Mouse (Mus musculus) lung, adult 2 months (tissue): ENCODE data around the gene Ydjc. TPM values are rescaled to one million over a fixed set of nuclear protein-coding genes. Genes with fewer than 3 reads are reported as not detected.

Experiments
- DNase-seq: peaks from one replicate; pipeline ENCODE4 v3.0.0; 2022
- H3K4me1 ChIP-seq: fragments of 200-500 bp; 2 replicates; pipeline ENCODE4 v1.6.1; 2011; ENCODE audit warnings: low read length; ENCODE audit not compliant: control insufficient read depth, insufficient read depth
- H3K4me3 ChIP-seq: fragments of 200-500 bp; replicated peaks from 2 replicates; pipeline ENCODE3; 2011; ENCODE audit warnings: low read depth, mild to moderate bottlenecking, control low read depth, low read length; ENCODE audit errors: extremely low read depth
- CTCF ChIP-seq: fragments of 200-500 bp; IDR thresholded peaks from 2 replicates; pipeline ENCODE4 v1.5.1; 2011; ENCODE audit warnings: mild to moderate bottlenecking, low read length, control low read depth; ENCODE audit not compliant: insufficient read depth
- POLR2A ChIP-seq: fragments of 200-500 bp; IDR thresholded peaks from 2 replicates; pipeline ENCODE4 v1.6.1; 2011; ENCODE audit warnings: low read depth, mild to moderate bottlenecking, control low read depth, low read length, borderline replicate concordance; ENCODE audit errors: extremely low read depth
- whole genome bisulfite sequencing: fragments of 180-500 bp; shearing (Covaris S2); methylation state at CpG from one replicate; pipeline ENCODE4 v1.1.7; 2018; 5-methylcytosine and 5-hydroxymethylcytosine counted together
- polyA plus RNA-seq: library from polyadenylated mRNA; depleted of rRNA; stranded (reverse); fragments of >200 nt; gene quantifications from 2 replicates; pipeline ENCODE4 v1.2.3, GENCODE M21; 2012

The Ydjc gene
- polyA plus RNA-seq, 1 experiment: 6.2 TPM

DNA sequence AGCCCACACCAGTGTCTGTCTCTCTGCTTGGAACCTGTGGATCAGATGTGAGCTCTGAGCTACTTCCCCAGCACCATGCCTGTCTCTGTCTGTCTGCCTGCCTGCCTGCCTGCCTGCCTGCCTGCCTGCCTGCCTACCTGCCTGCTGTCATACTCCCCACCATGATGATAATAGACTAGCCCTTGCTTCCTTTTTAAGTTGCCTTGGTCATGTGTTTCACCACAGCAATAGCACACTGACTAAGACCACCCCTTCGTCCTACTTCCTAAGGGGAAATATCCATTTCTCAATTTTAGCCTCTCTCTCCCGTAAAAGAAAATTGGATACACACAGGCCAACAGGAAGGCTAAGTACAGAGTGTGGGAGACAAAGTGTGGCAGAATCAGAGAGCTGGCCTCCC lies 37.7 kb downstream of the Ydjc start:
- DNase-seq: no peak
- H3K4me3 ChIP-seq: no peak overlapping the region
- peaks cover 6% of the 10 kb centered on the region for H3K4me1 ChIP-seq
- no peak for TF ChIP-seq CTCF
- no peak for TF ChIP-seq POLR2A
- 57% methylated on average over 2 of the region's 2 CpGs for WGBS

DNA sequence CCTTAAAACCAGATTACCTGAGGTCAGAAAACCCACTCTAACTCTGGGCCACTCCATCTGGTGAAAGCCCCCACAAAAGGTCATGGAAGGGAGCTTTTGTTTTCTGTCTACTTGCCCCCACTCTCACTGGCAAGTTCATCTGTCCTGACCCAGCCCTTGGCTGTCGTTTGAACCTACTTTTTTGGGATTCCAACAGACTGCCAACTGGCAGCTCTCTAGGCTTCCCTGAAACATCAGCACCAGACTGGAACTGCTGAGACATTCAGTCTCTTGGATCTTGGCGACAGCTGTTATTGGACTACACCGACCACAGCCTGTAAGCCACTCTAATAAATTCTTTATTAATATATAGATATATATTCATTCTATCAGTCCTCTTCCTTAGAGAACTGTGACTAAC lies 38.6 kb downstream of the Ydjc start:
- 61% methylated on average over 3 of the region's 3 CpGs for WGBS
- Histone ChIP-seq H3K4me1 (peaks cover 6% of the 10 kb centered on the region), H3K4me3 (no peak overlapping the region)
- no peak for DNase-seq
- TF ChIP-seq CTCF (no peak), POLR2A (no peak)

DNA sequence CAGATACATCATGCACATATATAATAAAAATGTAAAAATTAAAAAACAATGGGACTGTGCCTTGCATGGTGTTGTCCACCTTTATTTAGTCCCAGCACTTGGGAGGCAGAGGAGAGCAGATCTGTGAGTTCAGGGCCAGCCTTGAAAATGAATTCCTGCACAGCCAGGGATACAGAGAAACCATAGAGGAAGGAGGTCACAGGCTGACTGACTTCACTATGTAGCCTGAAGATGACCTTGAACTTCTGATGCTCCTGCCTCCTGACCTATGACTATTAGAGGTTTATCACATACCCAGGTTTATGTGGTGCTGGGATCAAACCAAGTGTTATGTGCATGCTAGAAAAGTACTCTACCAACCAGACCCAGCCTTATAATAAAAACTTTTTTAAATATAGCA lies 41.1 kb downstream of the Ydjc start:
- Histone ChIP-seq H3K4me3 (no peak overlapping the region), H3K4me1 (peaks cover 6% of the 10 kb centered on the region)
- TF ChIP-seq CTCF (no peak), POLR2A (no peak)
- DNase-seq: no peak

DNA sequence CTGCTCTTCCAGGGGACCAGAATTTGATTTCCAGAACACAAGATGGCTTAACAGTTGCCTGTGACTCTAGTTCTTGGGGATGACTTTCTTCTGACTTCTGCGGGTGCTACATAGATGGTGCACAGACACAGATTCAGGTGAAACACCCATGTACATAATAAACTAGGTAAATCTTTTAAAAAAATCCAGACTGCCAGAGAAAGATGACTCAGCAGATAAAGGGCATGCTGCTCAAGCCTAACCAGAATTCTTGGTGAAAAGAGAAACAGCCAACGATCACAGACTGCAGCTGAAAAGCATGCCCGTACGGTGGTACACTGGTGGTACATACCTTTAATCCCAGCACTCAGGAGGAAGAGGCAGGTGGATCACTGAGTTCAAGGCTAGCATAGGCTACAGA lies 49.4 kb downstream of the Ydjc start:
- 79% methylated on average over 4 of the region's 4 CpGs for WGBS
- DNase-seq: no peak
- H3K4me3 ChIP-seq: no peak overlapping the region
- no peak for TF ChIP-seq CTCF
- TF ChIP-seq POLR2A: no peak
- peaks cover 8% of the 10 kb centered on the region for H3K4me1 ChIP-seq

DNA sequence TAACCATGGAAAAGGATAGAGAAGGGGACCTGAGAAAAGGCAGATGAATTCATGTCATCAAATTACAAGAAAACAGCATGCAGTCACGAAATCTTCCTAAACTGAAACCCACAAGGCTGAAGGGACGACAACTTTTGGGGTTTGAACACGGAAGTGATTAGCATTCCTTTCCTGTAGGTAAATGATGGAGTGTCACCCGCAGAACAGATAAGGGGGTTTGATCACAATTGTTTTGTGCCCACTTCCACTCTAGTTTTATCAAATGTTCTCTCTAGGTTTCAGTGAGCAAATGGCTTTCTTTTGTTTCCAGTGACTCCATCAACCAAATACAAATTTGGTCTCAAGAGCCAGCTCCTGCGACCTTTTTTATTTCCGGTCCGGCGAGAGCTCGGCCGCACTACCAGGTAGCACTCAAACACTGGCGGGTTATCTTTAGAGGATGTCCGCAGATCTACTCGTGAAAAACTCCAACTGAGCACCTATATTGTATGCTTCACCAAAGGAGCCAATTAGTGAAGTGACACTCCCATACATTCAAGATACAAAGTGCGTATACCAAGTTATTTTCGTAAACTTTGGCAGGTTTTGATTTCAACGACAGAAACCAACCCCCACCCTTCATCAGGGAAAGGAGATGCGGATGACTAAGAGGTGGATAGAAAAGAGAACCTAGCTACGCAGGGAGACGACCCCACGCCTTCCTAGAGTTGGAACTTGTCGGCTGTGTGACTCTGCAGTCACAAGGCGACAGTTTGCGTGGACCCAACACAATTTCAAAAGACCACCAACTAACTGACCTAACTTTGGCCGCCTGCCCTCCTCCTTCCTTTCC lies 55.9 kb downstream of the Ydjc start:
- 2% methylated on average over 24 of the region's 24 CpGs for WGBS
- Histone ChIP-seq H3K4me1 (peaks cover 4% of the 10 kb centered on the region; the same call in 1 of the 2 replicates), H3K4me3 (peak overlapping the region; percentile 73)
- DNase-seq: no peak
- TF ChIP-seq CTCF: no peak
- no peak for TF ChIP-seq POLR2A

DNA sequence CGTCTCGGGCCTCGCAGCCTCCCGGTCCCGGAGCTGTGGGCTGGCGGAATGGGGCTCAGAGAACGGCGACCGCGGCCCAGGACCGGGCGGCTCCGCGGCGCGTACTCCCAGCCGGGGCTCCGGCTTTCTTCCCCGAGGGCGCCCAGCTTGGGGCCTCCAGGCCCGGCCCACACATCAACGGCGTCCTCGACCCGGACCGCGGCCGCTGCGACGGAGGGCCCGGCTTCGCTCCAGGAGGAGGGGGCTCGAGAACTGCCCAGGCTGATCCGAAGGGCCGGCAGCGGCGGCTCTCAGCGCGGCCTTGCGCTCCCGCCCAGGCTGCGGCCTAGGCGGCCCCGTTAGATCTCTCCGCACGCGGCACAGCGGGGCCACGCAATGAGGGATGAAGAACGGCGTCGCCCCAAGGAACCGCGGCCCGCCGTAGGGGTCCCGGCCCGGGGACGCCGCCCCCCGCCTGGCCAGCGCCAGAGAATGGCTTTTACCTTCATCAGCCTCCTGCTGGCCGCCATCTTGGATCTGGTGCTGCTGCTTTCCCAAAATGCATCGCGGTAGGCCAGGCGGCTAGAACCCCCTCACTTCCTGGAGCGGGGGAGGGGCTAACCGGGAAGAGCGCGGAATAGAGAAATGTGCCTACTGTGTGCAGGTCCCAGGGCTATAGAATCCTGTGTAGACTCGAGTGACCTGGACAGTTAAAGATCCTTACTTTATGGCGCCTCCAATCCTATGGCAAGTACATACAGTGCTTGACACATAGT lies 56.7 kb downstream of the Ydjc start:
- Histone ChIP-seq H3K4me3 (peak overlapping the region; percentile 73), H3K4me1 (peaks cover 2% of the 10 kb centered on the region; the same call in 1 of the 2 replicates)
- WGBS: under 1% methylated on average over 72 of the region's 72 CpGs
- TF ChIP-seq POLR2A (peak; percentile 70; the same call in 1 of the 2 replicates), CTCF (no peak)
- DNase-seq: peak; percentile 80

DNA sequence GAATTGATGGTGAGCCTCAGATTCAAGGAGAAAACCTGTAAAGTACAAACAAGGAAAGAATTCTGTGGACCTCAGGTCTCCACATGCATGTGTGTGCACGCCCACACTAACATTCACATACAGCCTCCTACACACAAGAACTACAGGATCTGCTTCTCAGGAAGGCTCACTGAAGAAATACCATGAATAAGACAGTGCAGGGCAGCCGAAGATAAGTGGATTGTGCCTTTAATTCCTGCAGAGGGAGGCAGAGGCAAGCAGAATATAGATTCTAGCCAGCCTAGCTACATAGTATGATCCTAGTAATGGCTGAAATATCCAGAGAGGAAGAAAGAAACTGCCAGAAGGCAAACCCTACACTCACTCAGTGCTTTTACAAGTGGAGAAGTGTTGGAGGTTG lies 57.6 kb downstream of the Ydjc start:
- DNase-seq: no peak
- H3K4me1 ChIP-seq: peaks cover 2% of the 10 kb centered on the region; the same call in 1 of the 2 replicates
- WGBS: 55% methylated on average over 2 of the region's 2 CpGs
- TF ChIP-seq POLR2A (no peak), CTCF (no peak)
- H3K4me3 ChIP-seq: no peak overlapping the region

DNA sequence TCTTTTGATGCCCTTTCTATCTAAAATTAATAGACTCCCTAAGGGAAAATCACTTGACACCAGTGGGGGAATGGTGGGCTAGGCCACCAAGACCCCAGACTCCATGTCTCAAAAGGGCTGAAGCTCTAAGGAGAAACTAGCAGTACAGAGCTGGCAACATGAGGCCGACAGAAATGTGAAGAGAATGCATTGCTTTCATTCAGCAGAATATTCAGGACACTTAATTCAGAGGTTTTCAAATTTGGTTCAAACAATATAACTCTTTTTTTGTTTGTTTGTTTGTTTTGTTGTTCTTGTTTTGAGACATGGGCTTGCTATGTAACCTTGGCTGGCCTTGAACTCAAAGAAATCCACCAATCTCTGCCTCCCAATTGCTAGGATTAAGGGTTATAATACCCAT lies 58.1 kb downstream of the Ydjc start, which contains the start of gene Ube2l3:
Ube2l3 (minus strand) TSS at position 101 of the 400 bp plus-strand sequence.
- TF ChIP-seq POLR2A: no peak
- TF ChIP-seq CTCF: no peak
- WGBS: 97% methylated on average over 1 of the region's 1 CpGs
- H3K4me1 ChIP-seq: peaks cover 2% of the 10 kb centered on the region; the same call in 1 of the 2 replicates
- no peak for DNase-seq
- peak within 1 kb of the TSS; percentile 73 for H3K4me3 ChIP-seq

DNA sequence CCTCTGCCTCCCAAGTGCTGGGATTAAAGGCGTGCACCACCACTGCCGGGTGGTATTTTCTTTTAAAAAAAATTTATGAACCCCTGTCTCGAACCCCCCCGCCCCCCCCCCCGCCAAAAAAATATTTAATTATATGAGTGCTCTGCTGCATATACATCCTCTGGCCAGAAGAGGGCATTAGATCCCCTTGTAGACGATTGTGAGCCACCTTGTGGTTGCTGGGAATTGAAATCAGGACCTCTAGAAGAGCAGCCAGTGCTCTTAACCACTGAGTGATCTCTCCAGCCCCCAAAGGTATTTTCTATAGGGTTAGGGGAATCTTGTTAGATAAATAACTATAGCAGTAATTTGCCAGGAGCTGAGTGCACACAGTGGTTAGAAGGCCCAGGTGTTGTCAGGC lies 60.6 kb downstream of the Ydjc start:
- peaks cover 5% of the 10 kb centered on the region for H3K4me1 ChIP-seq
- peak; percentile 34 for DNase-seq
- WGBS: 2% methylated on average over 6 of the region's 6 CpGs
- no peak for TF ChIP-seq POLR2A
- peak; percentile 15; the same call in 1 of the 2 replicates for TF ChIP-seq CTCF
- H3K4me3 ChIP-seq: no peak overlapping the region
